Mouse (Mus musculus): ENCODE measurements around the gene Hcst. TPM values are rescaled to one million over a fixed set of nuclear protein-coding genes. Genes with fewer than 3 reads are reported as not detected.

Gene Hcst
- polyA plus RNA-seq, 1 experiment from 2014 or later: 0.95 TPM

DNA sequence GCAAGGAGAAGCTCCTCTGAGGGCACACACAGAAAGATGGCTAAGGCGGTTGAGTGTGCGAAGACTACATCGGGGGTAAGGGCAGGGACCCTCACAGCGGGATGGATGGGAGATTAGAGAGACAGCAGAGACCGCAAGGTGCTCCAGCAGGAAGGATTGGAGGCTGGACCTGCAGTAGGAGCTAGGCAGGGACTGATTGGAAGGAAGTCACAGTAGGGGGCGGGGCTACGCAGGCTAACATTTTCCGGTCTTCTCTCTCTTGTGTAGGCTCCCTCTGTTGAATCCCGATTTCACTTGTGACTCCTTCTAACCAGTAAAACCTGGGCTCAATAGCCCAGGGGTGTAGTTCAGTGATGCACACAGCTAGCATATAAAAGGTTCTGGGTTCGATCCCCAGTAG lies 17.2 kb upstream of the Hcst start:
- ATAC-seq: no peak
- H3K9me3 ChIP-seq (ENCODE audit: control insufficient read depth, low read length): no peaks in the 10 kb centered on the region
- no peaks in the 10 kb centered on the region for H3K27me3 ChIP-seq (replicated peaks; ENCODE audit: control insufficient read depth, insufficient read depth, low read length)
- no peaks in the 10 kb centered on the region; the same call in none of the 2 replicates for H3K4me1 ChIP-seq (ENCODE audit: control insufficient read depth, insufficient read depth, low read depth, low read length)
- H3K9ac ChIP-seq (ENCODE audit: low read depth, low read length): no peak overlapping the region
- H3K4me2 ChIP-seq (ENCODE audit: low read length): no peak overlapping the region
- WGBS: 21% methylated on average over 10 of the region's 10 CpGs
- H3K27ac ChIP-seq (ENCODE audit: low read depth, low read length): no peak overlapping the region
- H3K4me3 ChIP-seq (ENCODE audit: low read length): no peak overlapping the region
- H3K36me3 ChIP-seq (ENCODE audit: control insufficient read depth, insufficient read depth, low read length): peaks cover 38% of the 10 kb centered on the region

DNA sequence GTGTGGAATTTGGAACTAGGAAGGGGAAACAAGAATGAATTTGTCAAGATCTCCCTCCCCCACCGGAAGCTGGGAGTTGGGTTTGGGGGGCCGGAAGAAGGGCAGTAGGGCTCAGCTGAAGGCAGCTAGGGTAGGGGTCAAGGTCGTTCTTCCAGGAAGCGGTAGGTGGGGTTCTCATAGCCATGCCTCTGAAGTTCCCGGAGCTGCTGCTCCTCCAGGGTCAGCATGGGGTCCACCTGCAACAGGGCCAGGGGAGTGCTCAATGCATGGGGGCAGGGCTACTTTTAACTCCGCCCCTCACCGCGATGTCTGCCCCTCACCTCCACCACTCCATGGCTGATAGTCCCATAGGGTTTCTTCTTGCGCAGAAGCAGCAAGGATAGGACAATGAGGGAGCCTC lies 15.5 kb upstream of the Hcst start:
- peaks cover 35% of the 10 kb centered on the region for H3K36me3 ChIP-seq (ENCODE audit: control insufficient read depth, insufficient read depth, low read length)

DNA sequence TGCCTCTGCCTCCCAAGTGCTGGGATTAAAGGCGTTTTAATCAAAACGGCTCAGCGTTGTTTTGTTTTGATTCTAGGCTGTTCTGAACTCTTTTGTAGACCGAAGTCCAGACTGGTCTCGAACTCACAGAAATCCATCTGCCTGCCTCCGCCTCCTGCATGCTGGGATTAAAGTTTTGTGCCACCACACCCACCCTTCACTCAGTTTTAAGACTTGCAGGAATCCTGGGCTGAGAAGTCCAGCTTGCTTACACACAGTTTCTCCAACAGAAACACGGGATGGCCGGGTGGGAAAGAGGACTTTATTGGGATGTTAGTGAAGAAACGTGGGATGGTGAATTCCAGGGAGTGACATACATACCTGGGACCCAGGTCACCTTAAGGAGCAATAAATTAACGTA lies 15.0 kb upstream of the Hcst start:
- Histone ChIP-seq H3K27ac (ENCODE audit: low read depth, low read length) (no peak overlapping the region), H3K4me3 (ENCODE audit: low read length) (no peak overlapping the region), H3K36me3 (ENCODE audit: control insufficient read depth, insufficient read depth, low read length) (peaks cover 30% of the 10 kb centered on the region), H3K27me3 (replicated peaks; ENCODE audit: control insufficient read depth, insufficient read depth, low read length) (no peaks in the 10 kb centered on the region), H3K4me2 (ENCODE audit: low read length) (no peak overlapping the region), H3K9ac (ENCODE audit: low read depth, low read length) (no peak overlapping the region), H3K4me1 (ENCODE audit: control insufficient read depth, insufficient read depth, low read depth, low read length) (0 out of 2 replicates have a peak, but pooled peaks cover 3% of the 10 kb centered on the region), H3K9me3 (ENCODE audit: control insufficient read depth, low read length) (no peaks in the 10 kb centered on the region)
- 75% methylated on average over 10 of the region's 10 CpGs for WGBS
- ATAC-seq: no peak

More for the DNA sequence above, 15.5 kb upstream of the Hcst start:
- Histone ChIP-seq H3K4me2 (ENCODE audit: low read length) (no peak overlapping the region), H3K9ac (ENCODE audit: low read depth, low read length) (no peak overlapping the region), H3K27ac (ENCODE audit: low read depth, low read length) (no peak overlapping the region), H3K27me3 (replicated peaks; ENCODE audit: control insufficient read depth, insufficient read depth, low read length) (no peaks in the 10 kb centered on the region), H3K4me1 (ENCODE audit: control insufficient read depth, insufficient read depth, low read depth, low read length) (0 out of 2 replicates have a peak, but pooled peaks cover 3% of the 10 kb centered on the region), H3K4me3 (ENCODE audit: low read length) (no peak overlapping the region), H3K9me3 (ENCODE audit: control insufficient read depth, low read length) (no peaks in the 10 kb centered on the region)
- WGBS: 53% methylated on average over 9 of the region's 9 CpGs
- no peak; the same call in 1 of the 2 replicates for ATAC-seq

DNA sequence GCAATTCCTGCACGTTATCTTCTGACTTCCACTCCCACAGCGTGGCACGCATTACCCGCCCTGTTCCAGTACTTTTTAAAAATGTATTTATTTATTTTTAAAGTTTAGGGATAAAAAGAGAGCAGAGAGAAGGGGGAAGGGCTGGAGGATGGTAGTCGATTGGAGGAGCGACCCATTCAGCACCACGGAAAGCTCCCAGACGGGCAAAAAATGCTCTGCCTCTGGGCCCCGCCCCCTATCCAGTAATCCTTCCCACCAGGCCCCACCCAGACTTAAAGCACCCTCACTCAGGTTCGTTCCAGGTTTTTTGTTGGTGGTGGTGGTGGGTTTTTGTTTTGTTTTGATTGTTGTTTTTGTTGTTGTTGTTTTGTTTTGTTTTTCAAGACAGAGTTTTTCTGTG lies 14.6 kb upstream of the Hcst start:
- Histone ChIP-seq H3K4me2 (ENCODE audit: low read length) (no peak overlapping the region), H3K9me3 (ENCODE audit: control insufficient read depth, low read length) (no peaks in the 10 kb centered on the region), H3K36me3 (ENCODE audit: control insufficient read depth, insufficient read depth, low read length) (peaks cover 29% of the 10 kb centered on the region), H3K27ac (ENCODE audit: low read depth, low read length) (no peak overlapping the region), H3K27me3 (replicated peaks; ENCODE audit: control insufficient read depth, insufficient read depth, low read length) (no peaks in the 10 kb centered on the region), H3K4me1 (ENCODE audit: control insufficient read depth, insufficient read depth, low read depth, low read length) (0 out of 2 replicates have a peak, but pooled peaks cover 3% of the 10 kb centered on the region), H3K9ac (ENCODE audit: low read depth, low read length) (no peak overlapping the region), H3K4me3 (ENCODE audit: low read length) (no peak overlapping the region)
- 5% methylated on average over 10 of the region's 10 CpGs for WGBS
- ATAC-seq: no peak

DNA sequence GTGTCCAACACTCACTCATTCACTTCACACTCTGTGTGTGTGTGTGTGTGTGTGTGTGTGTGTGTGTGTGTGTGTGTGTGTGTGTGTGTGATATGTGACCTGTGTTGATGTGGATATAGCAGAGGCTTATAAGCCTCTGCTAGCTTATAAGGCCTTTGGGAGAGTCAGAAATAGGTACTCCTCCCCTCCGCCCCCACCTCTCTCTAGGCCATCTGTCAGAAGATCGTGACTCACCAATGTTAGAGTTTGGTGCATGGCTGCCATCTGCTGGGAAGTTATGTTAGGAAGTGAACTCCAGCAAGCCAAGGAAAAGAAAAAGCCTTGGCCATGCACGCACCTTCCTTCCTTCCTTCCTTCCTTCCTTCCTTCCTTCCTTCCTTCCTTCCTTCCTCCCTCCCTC lies 12.1 kb upstream of the Hcst start:
- Histone ChIP-seq H3K4me2 (ENCODE audit: low read length) (no peak overlapping the region), H3K9ac (ENCODE audit: low read depth, low read length) (no peak overlapping the region), H3K4me3 (ENCODE audit: low read length) (no peak overlapping the region), H3K9me3 (ENCODE audit: control insufficient read depth, low read length) (no peaks in the 10 kb centered on the region), H3K36me3 (ENCODE audit: control insufficient read depth, insufficient read depth, low read length) (peaks cover 26% of the 10 kb centered on the region), H3K4me1 (ENCODE audit: control insufficient read depth, insufficient read depth, low read depth, low read length) (0 out of 2 replicates have a peak, but pooled peaks cover 3% of the 10 kb centered on the region), H3K27ac (ENCODE audit: low read depth, low read length) (no peak overlapping the region), H3K27me3 (replicated peaks; ENCODE audit: control insufficient read depth, insufficient read depth, low read length) (no peaks in the 10 kb centered on the region)
- WGBS: 13% methylated on average over 3 of the region's 3 CpGs
- peak; percentile 77 for ATAC-seq

DNA sequence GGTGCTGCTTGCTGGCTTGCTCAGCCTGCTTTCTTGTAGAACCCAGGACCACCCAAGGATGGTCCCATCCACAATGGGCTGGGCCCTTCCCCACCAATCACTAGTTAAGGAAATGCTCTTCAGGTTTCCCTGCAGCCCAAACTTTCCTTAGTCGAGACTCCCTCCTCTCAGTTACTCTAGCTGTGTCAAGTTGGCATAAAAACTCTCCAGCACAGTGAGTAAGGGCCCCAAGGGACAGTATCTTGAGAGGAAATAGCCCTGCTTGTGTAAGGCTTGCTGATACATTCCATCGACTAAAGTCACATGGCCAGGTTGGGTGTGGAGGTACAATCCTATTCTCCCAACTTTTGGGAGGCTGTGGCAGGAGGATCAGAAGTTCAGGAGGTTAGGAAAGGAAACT lies 10.5 kb upstream of the Hcst start:
- Histone ChIP-seq H3K9me3 (ENCODE audit: control insufficient read depth, low read length) (no peaks in the 10 kb centered on the region), H3K27ac (ENCODE audit: low read depth, low read length) (no peak overlapping the region), H3K9ac (ENCODE audit: low read depth, low read length) (no peak overlapping the region), H3K4me1 (ENCODE audit: control insufficient read depth, insufficient read depth, low read depth, low read length) (0 out of 2 replicates have a peak, but pooled peaks cover 3% of the 10 kb centered on the region), H3K27me3 (replicated peaks; ENCODE audit: control insufficient read depth, insufficient read depth, low read length) (no peaks in the 10 kb centered on the region), H3K4me3 (ENCODE audit: low read length) (no peak overlapping the region), H3K36me3 (ENCODE audit: control insufficient read depth, insufficient read depth, low read length) (peaks cover 16% of the 10 kb centered on the region), H3K4me2 (ENCODE audit: low read length) (no peak overlapping the region)
- WGBS: 50% methylated on average over 2 of the region's 2 CpGs
- no peak for ATAC-seq

DNA sequence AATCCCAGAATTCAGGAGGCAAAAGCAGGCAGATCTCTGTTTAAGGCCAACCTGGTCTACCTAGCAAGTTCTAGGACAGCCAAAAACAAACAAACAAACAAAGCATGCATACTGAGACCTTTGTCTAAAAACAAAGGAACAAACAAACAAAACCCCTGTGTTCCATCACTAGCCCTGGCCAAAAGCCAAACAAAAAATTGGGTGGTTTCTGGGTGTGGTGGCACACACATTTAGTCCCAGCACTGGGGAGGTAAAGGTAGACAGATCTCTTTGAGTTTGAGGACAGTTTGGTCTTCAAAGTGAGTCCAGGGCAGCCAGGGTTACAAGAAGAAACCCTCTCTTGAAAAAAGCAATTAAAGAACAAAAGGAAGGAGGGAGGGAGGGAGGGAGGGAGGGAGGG lies 9.7 kb upstream of the Hcst start:
- no peak overlapping the region for H3K4me2 ChIP-seq (ENCODE audit: low read length)
- ATAC-seq: no peak
- no peak overlapping the region for H3K27ac ChIP-seq (ENCODE audit: low read depth, low read length)
- H3K4me1 ChIP-seq (ENCODE audit: control insufficient read depth, insufficient read depth, low read depth, low read length): 0 out of 2 replicates have a peak, but pooled peaks cover 3% of the 10 kb centered on the region
- no peak overlapping the region for H3K4me3 ChIP-seq (ENCODE audit: low read length)
- no peaks in the 10 kb centered on the region for H3K27me3 ChIP-seq (replicated peaks; ENCODE audit: control insufficient read depth, insufficient read depth, low read length)
- peaks cover 11% of the 10 kb centered on the region; the same call in 1 of the 2 replicates for H3K36me3 ChIP-seq (ENCODE audit: control insufficient read depth, insufficient read depth, low read length)
- no peaks in the 10 kb centered on the region for H3K9me3 ChIP-seq (ENCODE audit: control insufficient read depth, low read length)
- H3K9ac ChIP-seq (ENCODE audit: low read depth, low read length): no peak overlapping the region

DNA sequence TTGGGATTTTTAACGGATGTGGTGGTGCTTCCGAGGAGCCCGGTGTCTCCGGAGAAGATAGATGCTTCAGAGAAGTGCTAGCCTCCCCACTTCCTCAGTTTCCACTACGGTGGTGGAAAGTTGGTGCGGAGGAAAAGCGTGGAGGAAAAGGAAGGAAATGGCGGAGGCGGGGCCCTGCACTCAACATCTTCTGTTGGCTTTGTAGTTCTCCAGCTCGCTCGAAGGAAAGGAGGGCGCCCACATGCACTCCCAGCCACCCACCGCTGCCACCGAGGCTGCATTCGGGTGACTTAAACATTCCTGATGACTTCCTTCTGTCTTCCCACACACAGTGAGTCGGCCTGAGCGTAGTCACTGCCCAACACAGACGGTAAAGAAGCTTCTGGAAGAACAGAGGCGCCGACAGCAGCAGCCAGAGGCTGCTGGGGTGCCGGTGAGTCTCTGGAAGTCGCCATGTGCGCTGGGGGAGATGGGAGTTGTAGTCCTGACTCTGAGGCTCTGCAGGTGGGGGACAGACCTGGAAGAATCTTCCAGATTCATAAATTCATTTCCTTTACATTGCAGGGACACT lies 3.5 kb upstream of the Hcst start:
- WGBS: 43% methylated on average over 23 of the region's 23 CpGs
- peak overlapping the region; percentile 77 for H3K9ac ChIP-seq (ENCODE audit: low read depth, low read length)

DNA sequence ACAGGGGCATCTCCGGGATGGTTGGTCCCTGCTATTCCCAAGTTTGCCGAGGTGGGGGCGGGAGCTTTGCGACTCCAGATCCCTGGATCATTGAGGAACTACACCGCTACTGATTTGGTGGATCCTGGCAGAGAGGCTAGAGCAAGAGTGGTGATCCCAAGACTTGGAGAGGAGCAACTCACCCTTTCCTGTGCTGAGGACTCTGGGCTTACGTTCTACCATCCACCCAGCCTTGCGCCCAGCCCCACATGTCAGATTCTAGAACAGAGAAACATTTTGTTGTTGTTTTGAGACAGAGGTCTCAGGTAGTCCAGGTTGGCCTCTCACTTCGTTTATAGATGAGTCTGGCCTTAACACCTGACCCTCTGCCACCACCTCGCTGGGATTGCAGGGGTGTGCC lies 2.9 kb upstream of the Hcst start:
- Histone ChIP-seq H3K4me1 (ENCODE audit: control insufficient read depth, insufficient read depth, low read depth, low read length) (peaks cover 11% of the 10 kb centered on the region), H3K36me3 (ENCODE audit: control insufficient read depth, insufficient read depth, low read length) (peaks cover 11% of the 10 kb centered on the region; the same call in 1 of the 2 replicates), H3K4me3 (ENCODE audit: low read length) (peak overlapping the region; percentile 67), H3K27ac (ENCODE audit: low read depth, low read length) (peak overlapping the region; percentile 62), H3K9ac (ENCODE audit: low read depth, low read length) (peak overlapping the region; percentile 77), H3K27me3 (replicated peaks; ENCODE audit: control insufficient read depth, insufficient read depth, low read length) (no peaks in the 10 kb centered on the region), H3K9me3 (ENCODE audit: control insufficient read depth, low read length) (no peaks in the 10 kb centered on the region), H3K4me2 (ENCODE audit: low read length) (peak overlapping the region; percentile 99)
- WGBS: 12% methylated on average over 9 of the region's 9 CpGs
- ATAC-seq: peak; percentile 38; the same call in 1 of the 2 replicates

More for the DNA sequence above, 3.5 kb upstream of the Hcst start:
- Histone ChIP-seq H3K4me3 (ENCODE audit: low read length) (peak overlapping the region; percentile 67), H3K27ac (ENCODE audit: low read depth, low read length) (peak overlapping the region; percentile 59; the same call in 1 of the 2 replicates), H3K27me3 (replicated peaks; ENCODE audit: control insufficient read depth, insufficient read depth, low read length) (no peaks in the 10 kb centered on the region), H3K36me3 (ENCODE audit: control insufficient read depth, insufficient read depth, low read length) (peaks cover 11% of the 10 kb centered on the region; the same call in 1 of the 2 replicates), H3K4me2 (ENCODE audit: low read length) (peak overlapping the region; percentile 99), H3K9me3 (ENCODE audit: control insufficient read depth, low read length) (no peaks in the 10 kb centered on the region), H3K4me1 (ENCODE audit: control insufficient read depth, insufficient read depth, low read depth, low read length) (peaks cover 11% of the 10 kb centered on the region)
- 0 out of 2 replicates have a peak, but pooled peaks have one; percentile 1 for ATAC-seq
